Mouse (Mus musculus): ENCODE measurements around the gene Arhgap10. TPM values are rescaled to one million over a fixed set of nuclear protein-coding genes. Genes with fewer than 3 reads are reported as not detected.

The Arhgap10 gene
- total and polyA plus RNA-seq, 2 experiments from 2014 or later, result 4.2 to 5.2 TPM

GRCm38 (mm10) chr8:77445642-77446041 is 72.1 kb downstream of the Arhgap10 start:
- Histone ChIP-seq H3K36me3 (ENCODE audit: insufficient read depth, low read length) (no peaks in the 10 kb centered on the region), H3K9me3 (ENCODE audit: low read length) (0 out of 2 replicates have a peak, but pooled peaks cover 3% of the 10 kb centered on the region), H3K27me3 (ENCODE audit: insufficient read depth, low read length) (no peaks in the 10 kb centered on the region), H3K4me1 (ENCODE audit: insufficient read depth, low read length) (no peaks in the 10 kb centered on the region), H3K4me3 (ENCODE audit: low read length) (no peak overlapping the region), H3K9ac (replicated peaks; ENCODE audit: low read length) (no peak overlapping the region), H3K27ac (no peak overlapping the region), H3K4me2 (ENCODE audit: low read depth, low read length) (no peak overlapping the region)
- 68% methylated on average over 3 of the region's 3 CpGs for WGBS
- DNase-seq (ENCODE audit: low spot score), result no peak
- no peak for TF ChIP-seq CTCF (IDR thresholded peaks at IDR 0.05; ENCODE audit: low read depth)
- no peak for ATAC-seq

- no peak for TF ChIP-seq CTCF (IDR thresholded peaks at IDR 0.05; ENCODE audit: low read depth)
- H3K9me3 ChIP-seq (ENCODE audit: low read length), result no peaks in the 10 kb centered on the region
- no peaks in the 10 kb centered on the region for H3K4me1 ChIP-seq (ENCODE audit: insufficient read depth, low read length)
- H3K27me3 ChIP-seq (ENCODE audit: insufficient read depth, low read length), result no peaks in the 10 kb centered on the region
- DNase-seq (ENCODE audit: low spot score), result peak; percentile 23
- H3K4me2 ChIP-seq (ENCODE audit: low read depth, low read length), result no peak overlapping the region
- H3K4me3 ChIP-seq (ENCODE audit: low read length), result no peak overlapping the region
- no peak overlapping the region for H3K27ac ChIP-seq
- no peak overlapping the region for H3K9ac ChIP-seq (replicated peaks; ENCODE audit: low read length)
- WGBS, result 78% methylated on average over 10 of the region's 10 CpGs
- ATAC-seq, result no peak
- H3K36me3 ChIP-seq (ENCODE audit: insufficient read depth, low read length), result no peaks in the 10 kb centered on the region
These were observed 73.4 kb downstream of the Arhgap10 start for GRCm38 (mm10) chr8:77444166-77444870.

- no peaks in the 10 kb centered on the region for H3K27me3 ChIP-seq (ENCODE audit: insufficient read depth, low read length)
- H3K9ac ChIP-seq (replicated peaks; ENCODE audit: low read length), result no peak overlapping the region
- TF ChIP-seq CTCF (IDR thresholded peaks at IDR 0.05; ENCODE audit: low read depth), result no peak
- no peaks in the 10 kb centered on the region for H3K9me3 ChIP-seq (ENCODE audit: low read length)
- H3K36me3 ChIP-seq (ENCODE audit: insufficient read depth, low read length), result no peaks in the 10 kb centered on the region
- DNase-seq (ENCODE audit: low spot score) (no peak), ATAC-seq (no peak)
- 91% methylated on average over 7 of the region's 7 CpGs for WGBS
- no peak overlapping the region for H3K4me3 ChIP-seq (ENCODE audit: low read length)
- H3K4me1 ChIP-seq (ENCODE audit: insufficient read depth, low read length), result 0 out of 2 replicates have a peak, but pooled peaks cover 4% of the 10 kb centered on the region
- H3K27ac ChIP-seq, result no peak overlapping the region
- no peak overlapping the region for H3K4me2 ChIP-seq (ENCODE audit: low read depth, low read length)
These were observed 75.3 kb downstream of the Arhgap10 start for GRCm38 (mm10) chr8:77442452-77442851.

- TF ChIP-seq CTCF (IDR thresholded peaks at IDR 0.05; ENCODE audit: low read depth), result no peak
- DNase-seq (ENCODE audit: low spot score) (no peak), ATAC-seq (no peak)
- no peak overlapping the region for H3K9ac ChIP-seq (replicated peaks; ENCODE audit: low read length)
- 0 out of 2 replicates have a peak, but pooled peaks cover 4% of the 10 kb centered on the region for H3K4me1 ChIP-seq (ENCODE audit: insufficient read depth, low read length)
- WGBS, result 76% methylated on average over 9 of the region's 9 CpGs
- no peak overlapping the region for H3K4me3 ChIP-seq (ENCODE audit: low read length)
- no peak overlapping the region for H3K4me2 ChIP-seq (ENCODE audit: low read depth, low read length)
- no peaks in the 10 kb centered on the region for H3K36me3 ChIP-seq (ENCODE audit: insufficient read depth, low read length)
- H3K27ac ChIP-seq, result no peak overlapping the region
- H3K27me3 ChIP-seq (ENCODE audit: insufficient read depth, low read length), result no peaks in the 10 kb centered on the region
- H3K9me3 ChIP-seq (ENCODE audit: low read length), result no peaks in the 10 kb centered on the region
These were observed 76.8 kb downstream of the Arhgap10 start for GRCm38 (mm10) chr8:77440913-77441312.

GRCm38 (mm10) chr8:77440324-77440880 is 77.4 kb downstream of the Arhgap10 start:
- H3K9ac ChIP-seq (replicated peaks; ENCODE audit: low read length), result no peak overlapping the region
- no peak overlapping the region for H3K4me2 ChIP-seq (ENCODE audit: low read depth, low read length)
- 77% methylated on average over 6 of the region's 6 CpGs for WGBS
- H3K27me3 ChIP-seq (ENCODE audit: insufficient read depth, low read length), result no peaks in the 10 kb centered on the region
- H3K4me1 ChIP-seq (ENCODE audit: insufficient read depth, low read length), result 0 out of 2 replicates have a peak, but pooled peaks cover 4% of the 10 kb centered on the region
- ATAC-seq (no peak), DNase-seq (ENCODE audit: low spot score) (no peak)
- no peak overlapping the region for H3K4me3 ChIP-seq (ENCODE audit: low read length)
- no peaks in the 10 kb centered on the region for H3K36me3 ChIP-seq (ENCODE audit: insufficient read depth, low read length)
- H3K9me3 ChIP-seq (ENCODE audit: low read length), result no peaks in the 10 kb centered on the region
- no peak overlapping the region for H3K27ac ChIP-seq
- peak; percentile 45 for TF ChIP-seq CTCF (IDR thresholded peaks at IDR 0.05; ENCODE audit: low read depth)

- no peak for DNase-seq (ENCODE audit: low spot score)
- Histone ChIP-seq H3K4me3 (ENCODE audit: low read length) (no peak overlapping the region), H3K27me3 (ENCODE audit: insufficient read depth, low read length) (no peaks in the 10 kb centered on the region), H3K36me3 (ENCODE audit: insufficient read depth, low read length) (no peaks in the 10 kb centered on the region), H3K9me3 (ENCODE audit: low read length) (no peaks in the 10 kb centered on the region), H3K4me1 (ENCODE audit: insufficient read depth, low read length) (0 out of 2 replicates have a peak, but pooled peaks cover 4% of the 10 kb centered on the region), H3K4me2 (ENCODE audit: low read depth, low read length) (no peak overlapping the region), H3K9ac (replicated peaks; ENCODE audit: low read length) (no peak overlapping the region), H3K27ac (no peak overlapping the region)
- 92% methylated on average over 2 of the region's 2 CpGs for WGBS
- no peak for ATAC-seq
- no peak for TF ChIP-seq CTCF (IDR thresholded peaks at IDR 0.05; ENCODE audit: low read depth)
These were observed 78.1 kb downstream of the Arhgap10 start for GRCm38 (mm10) chr8:77439670-77440069.
